Mouse (Mus musculus): ENCODE data around the gene Usp3. TPM values are rescaled to one million over a fixed set of nuclear protein-coding genes. Genes with fewer than 3 reads are reported as not detected.

Gene Usp3
- polyA plus RNA-seq, 1 experiment from 2014 or later: 97.7 TPM

- WGBS: 87% methylated on average over 1 of the region's 1 CpGs
- no peaks in the 10 kb centered on the region for H3K9me3 ChIP-seq
- no peak overlapping the region for H3K4me3 ChIP-seq
- no peak overlapping the region for H3K27ac ChIP-seq
- peaks cover 15% of the 10 kb centered on the region for H3K36me3 ChIP-seq
- H3K27me3 ChIP-seq (ENCODE audit: insufficient read depth, poor library complexity, severe bottlenecking): no peaks in the 10 kb centered on the region
- peaks cover 13% of the 10 kb centered on the region for H3K4me1 ChIP-seq (replicated peaks)
- DNase-seq (ENCODE audit: low spot score): no peak
Observed at GRCm38 (mm10) chr9:66583244-66583643, 9.7 kb downstream of the Usp3 start.

- no peaks in the 10 kb centered on the region for H3K27me3 ChIP-seq (ENCODE audit: insufficient read depth, poor library complexity, severe bottlenecking)
- no peak for DNase-seq (ENCODE audit: low spot score)
- peaks cover 3% of the 10 kb centered on the region for H3K4me1 ChIP-seq (replicated peaks)
- H3K4me3 ChIP-seq: no peak overlapping the region
- no peak overlapping the region for H3K27ac ChIP-seq
- H3K9me3 ChIP-seq: no peaks in the 10 kb centered on the region
- H3K36me3 ChIP-seq: peaks cover 15% of the 10 kb centered on the region
- WGBS: 91% methylated on average over 3 of the region's 3 CpGs
Observed at GRCm38 (mm10) chr9:66581694-66582093, 11.2 kb downstream of the Usp3 start.

GRCm38 (mm10) chr9:66580722-66581121 is 12.2 kb downstream of the Usp3 start:
- DNase-seq (ENCODE audit: low spot score): no peak
- Histone ChIP-seq H3K4me1 (replicated peaks) (no peaks in the 10 kb centered on the region), H3K9me3 (no peaks in the 10 kb centered on the region), H3K4me3 (no peak overlapping the region), H3K36me3 (peaks cover 15% of the 10 kb centered on the region), H3K27me3 (ENCODE audit: insufficient read depth, poor library complexity, severe bottlenecking) (no peaks in the 10 kb centered on the region), H3K27ac (no peak overlapping the region)
- WGBS: 88% methylated on average over 1 of the region's 1 CpGs

- no peak overlapping the region for H3K27ac ChIP-seq
- H3K36me3 ChIP-seq: peaks cover 9% of the 10 kb centered on the region
- H3K9me3 ChIP-seq: no peaks in the 10 kb centered on the region
- H3K27me3 ChIP-seq (ENCODE audit: insufficient read depth, poor library complexity, severe bottlenecking): no peaks in the 10 kb centered on the region
- no peak overlapping the region for H3K4me3 ChIP-seq
- no peak for DNase-seq (ENCODE audit: low spot score)
- WGBS: 88% methylated on average over 1 of the region's 1 CpGs
- no peaks in the 10 kb centered on the region for H3K4me1 ChIP-seq (replicated peaks)
Observed at GRCm38 (mm10) chr9:66575878-66576238, 17.1 kb downstream of the Usp3 start.

- Histone ChIP-seq H3K27me3 (ENCODE audit: insufficient read depth, poor library complexity, severe bottlenecking) (no peaks in the 10 kb centered on the region), H3K9me3 (no peaks in the 10 kb centered on the region), H3K4me1 (replicated peaks) (no peaks in the 10 kb centered on the region), H3K4me3 (no peak overlapping the region), H3K27ac (no peak overlapping the region), H3K36me3 (peaks cover 9% of the 10 kb centered on the region)
- WGBS: 90% methylated on average over 1 of the region's 1 CpGs
- DNase-seq (ENCODE audit: low spot score): no peak
Observed at GRCm38 (mm10) chr9:66575041-66575877, 17.7 kb downstream of the Usp3 start.

GRCm38 (mm10) chr9:66571986-66572700 is 20.8 kb downstream of the Usp3 start:
- H3K9me3 ChIP-seq: no peaks in the 10 kb centered on the region
- 0 out of 2 replicates have a peak, but pooled peaks cover 5% of the 10 kb centered on the region for H3K4me1 ChIP-seq (replicated peaks)
- H3K27me3 ChIP-seq (ENCODE audit: insufficient read depth, poor library complexity, severe bottlenecking): no peaks in the 10 kb centered on the region
- H3K27ac ChIP-seq: no peak overlapping the region
- 84% methylated on average over 4 of the region's 4 CpGs for WGBS
- H3K36me3 ChIP-seq: no peaks in the 10 kb centered on the region
- no peak for DNase-seq (ENCODE audit: low spot score)
- H3K4me3 ChIP-seq: no peak overlapping the region

GRCm38 (mm10) chr9:66562215-66562614 is 30.7 kb downstream of the Usp3 start:
- H3K4me1 ChIP-seq (replicated peaks): no peaks in the 10 kb centered on the region
- no peaks in the 10 kb centered on the region for H3K9me3 ChIP-seq
- H3K27me3 ChIP-seq (ENCODE audit: insufficient read depth, poor library complexity, severe bottlenecking): no peaks in the 10 kb centered on the region
- no peak overlapping the region for H3K27ac ChIP-seq
- WGBS: 92% methylated on average over 1 of the region's 1 CpGs
- H3K4me3 ChIP-seq: no peak overlapping the region
- DNase-seq (ENCODE audit: low spot score): no peak
- H3K36me3 ChIP-seq: peaks cover 21% of the 10 kb centered on the region

- DNase-seq (ENCODE audit: low spot score): no peak
- H3K36me3 ChIP-seq: peaks cover 21% of the 10 kb centered on the region
- H3K27me3 ChIP-seq (ENCODE audit: insufficient read depth, poor library complexity, severe bottlenecking): no peaks in the 10 kb centered on the region
- WGBS: 94% methylated on average over 2 of the region's 2 CpGs
- no peaks in the 10 kb centered on the region for H3K4me1 ChIP-seq (replicated peaks)
- no peak overlapping the region for H3K4me3 ChIP-seq
- no peak overlapping the region for H3K27ac ChIP-seq
- H3K9me3 ChIP-seq: no peaks in the 10 kb centered on the region
Observed at GRCm38 (mm10) chr9:66561496-66561895, 31.4 kb downstream of the Usp3 start.

GRCm38 (mm10) chr9:66560728-66561127 is 32.2 kb downstream of the Usp3 start:
- 88% methylated on average over 1 of the region's 1 CpGs for WGBS
- no peaks in the 10 kb centered on the region for H3K9me3 ChIP-seq

GRCm38 (mm10) chr9:66560295-66560694 is 32.6 kb downstream of the Usp3 start:
- 85% methylated on average over 2 of the region's 2 CpGs for WGBS
- no peak for DNase-seq (ENCODE audit: low spot score)
- H3K4me1 ChIP-seq (replicated peaks): no peaks in the 10 kb centered on the region
- peaks cover 29% of the 10 kb centered on the region for H3K36me3 ChIP-seq
- H3K4me3 ChIP-seq: no peak overlapping the region
- no peak overlapping the region for H3K27ac ChIP-seq
- no peaks in the 10 kb centered on the region for H3K27me3 ChIP-seq (ENCODE audit: insufficient read depth, poor library complexity, severe bottlenecking)
- H3K9me3 ChIP-seq: no peaks in the 10 kb centered on the region

More at GRCm38 (mm10) chr9:66560728-66561127, 32.2 kb downstream of the Usp3 start:
- H3K4me1 ChIP-seq (replicated peaks): no peaks in the 10 kb centered on the region
- H3K4me3 ChIP-seq: no peak overlapping the region
- no peak overlapping the region for H3K27ac ChIP-seq
- H3K36me3 ChIP-seq: peaks cover 24% of the 10 kb centered on the region
- H3K27me3 ChIP-seq (ENCODE audit: insufficient read depth, poor library complexity, severe bottlenecking): no peaks in the 10 kb centered on the region
- DNase-seq (ENCODE audit: low spot score): no peak

- Histone ChIP-seq H3K4me3 (no peak overlapping the region), H3K27me3 (ENCODE audit: insufficient read depth, poor library complexity, severe bottlenecking) (no peaks in the 10 kb centered on the region), H3K36me3 (peaks cover 41% of the 10 kb centered on the region), H3K4me1 (replicated peaks) (no peaks in the 10 kb centered on the region), H3K9me3 (no peaks in the 10 kb centered on the region), H3K27ac (no peak overlapping the region)
- 97% methylated on average over 4 of the region's 4 CpGs for WGBS
- DNase-seq (ENCODE audit: low spot score): no peak
Observed at GRCm38 (mm10) chr9:66558971-66559370, 34.0 kb downstream of the Usp3 start.

- no peaks in the 10 kb centered on the region for H3K4me1 ChIP-seq (replicated peaks)
- no peaks in the 10 kb centered on the region for H3K27me3 ChIP-seq (ENCODE audit: insufficient read depth, poor library complexity, severe bottlenecking)
- no peak overlapping the region for H3K4me3 ChIP-seq
- H3K36me3 ChIP-seq: peaks cover 100% of the 10 kb centered on the region
- no peak for DNase-seq (ENCODE audit: low spot score)
- WGBS: 86% methylated on average over 4 of the region's 4 CpGs
- H3K27ac ChIP-seq: no peak overlapping the region
- H3K9me3 ChIP-seq: no peaks in the 10 kb centered on the region
Observed at GRCm38 (mm10) chr9:66542785-66543184, 50.2 kb downstream of the Usp3 start.

GRCm38 (mm10) chr9:66521595-66521994 is 71.3 kb downstream of the Usp3 start:
- no peak for DNase-seq (ENCODE audit: low spot score)
- H3K9me3 ChIP-seq: no peaks in the 10 kb centered on the region
- no peak overlapping the region for H3K4me3 ChIP-seq
- H3K27me3 ChIP-seq (ENCODE audit: insufficient read depth, poor library complexity, severe bottlenecking): no peaks in the 10 kb centered on the region
- no peak overlapping the region for H3K27ac ChIP-seq
- 96% methylated on average over 3 of the region's 3 CpGs for WGBS
- H3K4me1 ChIP-seq (replicated peaks): no peaks in the 10 kb centered on the region
- peaks cover 100% of the 10 kb centered on the region for H3K36me3 ChIP-seq
